Mouse (Mus musculus) ES-E14 (cell line): ENCODE data around the gene Ckap2l. TPM values are rescaled to one million over a fixed set of nuclear protein-coding genes. Genes with fewer than 3 reads are reported as not detected.

ENCODE experiments used
- DNase-seq: peaks from one replicate; pipeline ENCODE4 v3.0.0-alpha.2; 2013; ENCODE audit warnings: low read depth, low spot score
- H3K27ac ChIP-seq: 2 replicates; pipeline ENCODE4 v1.5.1; 2012; ENCODE audit warnings: low read depth, mild to moderate bottlenecking, low read length, moderate library complexity, mixed read lengths; ENCODE audit not compliant: poor library complexity, insufficient read depth, severe bottlenecking
- H3K36me3 ChIP-seq: 2 replicates; pipeline ENCODE4 v1.6.1; 2012; ENCODE audit warnings: mild to moderate bottlenecking, low read length, moderate library complexity, mixed read lengths; ENCODE audit not compliant: control insufficient read depth, poor library complexity, insufficient read depth, severe bottlenecking
- H3K4me1 ChIP-seq, 2 experiments: fragments of 150-350 bp in 1 of 2; sonication (generic) in 1 of 2; 2 replicates each; pipeline ENCODE4 v1.6.1; 2012; ENCODE audit warnings: low read length in 2 of 2, mild to moderate bottlenecking in 1 of 2, mixed read lengths in 1 of 2; ENCODE audit not compliant: control insufficient read depth in 2 of 2, insufficient read depth in 2 of 2, poor library complexity in 1 of 2
- H3K4me3 ChIP-seq, 2 experiments: fragments of 150-350 bp in 1 of 2; sonication (generic) in 1 of 2; 2 replicates each; pipeline ENCODE4 v1.5.1; 2012; ENCODE audit warnings: low read length in 2 of 2, low read depth in 1 of 2, mild to moderate bottlenecking in 1 of 2, mixed read lengths in 1 of 2; ENCODE audit not compliant: insufficient read depth in 1 of 2, poor library complexity in 1 of 2, severe bottlenecking in 1 of 2
- H3K9ac ChIP-seq: 2 replicates; pipeline ENCODE4 v1.6.1; 2012; ENCODE audit warnings: low read depth, mild to moderate bottlenecking, low read length, mixed read lengths; ENCODE audit not compliant: poor library complexity, insufficient read depth, severe bottlenecking
- H3K9me3 ChIP-seq: fragments of 150-350 bp; sonication (generic); 2 replicates; pipeline ENCODE4 v1.6.1; 2012; ENCODE audit warnings: low read depth, mild to moderate bottlenecking, low read length; ENCODE audit not compliant: control insufficient read depth, insufficient read depth
- CHD2 ChIP-seq: IDR thresholded peaks from 2 replicates; pipeline ENCODE4 v1.6.1; 2014; ENCODE audit warnings: mild to moderate bottlenecking, low read depth, low read length, inconsistent platforms
- HCFC1 ChIP-seq: IDR thresholded peaks from 2 replicates; pipeline ENCODE4 v1.6.1; 2012; ENCODE audit warnings: low read length, inconsistent platforms, borderline replicate concordance; ENCODE audit not compliant: insufficient read depth
- MAFK ChIP-seq: IDR thresholded peaks from 2 replicates; pipeline ENCODE4 v1.6.1; 2014; ENCODE audit warnings: mild to moderate bottlenecking, low read depth, low read length, inconsistent platforms; ENCODE audit not compliant: insufficient read depth
- ZC3H11A ChIP-seq: IDR thresholded peaks from 2 replicates; pipeline ENCODE4 v1.6.1; 2012; ENCODE audit warnings: low read depth, mild to moderate bottlenecking, inconsistent platforms, low read length, borderline replicate concordance
- ZNF384 ChIP-seq: IDR thresholded peaks from 2 replicates; pipeline ENCODE4 v1.6.1; 2012; ENCODE audit warnings: low read depth, low read length, inconsistent platforms
- in situ Hi-C, 2 experiments: fragments of 600-800 bp; cut with MboI; formaldehyde crosslinking; loops; one replicate each; pipeline ENCODE4 v1.15.1; 2025; ENCODE audit warnings: low sequenced_read_pairs in 2 of 2, inconsistent platforms in 1 of 2; ENCODE audit not compliant: unreplicated experiment in 2 of 2
- total RNA-seq: library from RNA; depleted of rRNA; stranded (reverse); fragments of 300-350 nt; gene quantifications from 2 replicates; pipeline ENCODE4 v1.2.3, GENCODE M21; 2012

The Ckap2l gene
- total RNA-seq, 1 experiment = 15.8 TPM

GRCm38 (mm10) chr2:129240726-129241432 lies 56.1 kb downstream of the Ckap2l start:
- H3K4me3 ChIP-seq = peak overlapping the region in 1 of 2 experiments; percentile 1; a peak in 1 of 4 replicates
- peak overlapping the region; percentile 0; the same call in 1 of the 2 replicates for H3K27ac ChIP-seq
- no peak for DNase-seq
- no peaks in the 10 kb centered on the region for H3K9me3 ChIP-seq
- no peaks in the 10 kb centered on the region for H3K36me3 ChIP-seq
- no peak for TF ChIP-seq ZNF384
- TF ChIP-seq HCFC1 = no peak
- no peak for TF ChIP-seq MAFK
- TF ChIP-seq ZC3H11A = no peak
- TF ChIP-seq CHD2 = no peak
- H3K4me1 ChIP-seq = peaks cover 9 to 15% of the 10 kb centered on the region in 2 experiments; a peak in 3 of 4 replicates
- in situ Hi-C loops = no loop called here
- H3K9ac ChIP-seq = peak overlapping the region; percentile 11; the same call in 1 of the 2 replicates

DNA sequence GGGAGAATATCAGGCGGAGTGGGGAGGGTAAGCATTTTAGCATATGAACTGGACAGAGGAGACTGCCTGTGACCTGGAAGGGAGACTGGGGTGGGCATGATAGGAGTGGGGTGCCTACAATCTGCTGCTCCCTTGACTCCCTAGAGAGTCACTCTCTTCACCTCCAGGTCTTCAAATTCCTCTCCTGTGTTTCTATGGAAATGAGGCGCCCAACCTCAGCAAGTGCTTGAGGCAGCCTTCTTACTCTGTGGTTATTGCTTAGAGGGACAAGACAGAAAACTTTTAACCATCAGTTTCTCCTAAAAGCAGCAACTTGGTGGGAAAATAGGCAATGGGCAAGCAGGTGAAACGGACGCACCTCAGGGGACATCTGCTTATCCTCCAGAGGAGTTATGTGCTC lies 60.5 kb downstream of the Ckap2l start:
- no peak for DNase-seq
- no peaks in the 10 kb centered on the region for H3K9me3 ChIP-seq
- no peak overlapping the region for H3K4me3 ChIP-seq
- no peak for TF ChIP-seq MAFK
- no peak for TF ChIP-seq CHD2
- no peak for TF ChIP-seq HCFC1
- no peak for TF ChIP-seq ZC3H11A
- TF ChIP-seq ZNF384 = no peak
- H3K9ac ChIP-seq = peak overlapping the region; percentile 13; the same call in 1 of the 2 replicates
- H3K27ac ChIP-seq = no peak overlapping the region
- in situ Hi-C loops = no loop called here
- H3K36me3 ChIP-seq = no peaks in the 10 kb centered on the region
- peaks cover 4 to 8% of the 10 kb centered on the region in 2 experiments; a peak in 2 of 4 replicates for H3K4me1 ChIP-seq

- no peak overlapping the region for H3K27ac ChIP-seq
- H3K9me3 ChIP-seq = no peaks in the 10 kb centered on the region
- DNase-seq = no peak
- in situ Hi-C loops = no loop called here
- H3K36me3 ChIP-seq = no peaks in the 10 kb centered on the region
- H3K4me1 ChIP-seq = peaks cover 4 to 5% of the 10 kb centered on the region in 2 experiments; a peak in 2 of 4 replicates
- no peak overlapping the region for H3K4me3 ChIP-seq
- no peak overlapping the region for H3K9ac ChIP-seq
- no peak for TF ChIP-seq MAFK
- TF ChIP-seq ZNF384 = no peak
Measured at GRCm38 (mm10) chr2:129234731-129235130, 62.3 kb downstream of the Ckap2l start.

GRCm38 (mm10) chr2:129233803-129234477 lies 63.1 kb downstream of the Ckap2l start:
- in situ Hi-C loops = no loop called here
- H3K4me3 ChIP-seq = no peak overlapping the region
- TF ChIP-seq ZNF384 (no peak), HCFC1 (no peak), CHD2 (no peak), MAFK (no peak), ZC3H11A (no peak)

More at GRCm38 (mm10) chr2:129233803-129234477, 63.1 kb downstream of the Ckap2l start:
- Histone ChIP-seq H3K36me3 (no peaks in the 10 kb centered on the region), H3K27ac (no peak overlapping the region), H3K9me3 (no peaks in the 10 kb centered on the region), H3K4me1 (peaks cover 4 to 5% of the 10 kb centered on the region in 2 experiments; a peak in 2 of 4 replicates), H3K9ac (no peak overlapping the region)
- DNase-seq = no peak
